Mouse (Mus musculus) bone marrow macrophage, adult 2 months (primary cell): ENCODE measurements at regions not wholly inside any gene's neighbourhood (a gene's known extent, or its start where the extent isn't known, plus 50 kb on each side); places are given as distances from the start of the nearest gene placed in this dataset.

Experiments
- H3K27ac ChIP-seq: 2 replicates; pipeline ENCODE4 v1.5.1; 2012; ENCODE audit warnings: low read depth, low read length; ENCODE audit not compliant: insufficient read depth
- H3K4me1 ChIP-seq: 2 replicates; pipeline ENCODE4 v1.6.1; 2012; ENCODE audit warnings: low read length; ENCODE audit not compliant: control insufficient read depth, insufficient read depth
- H3K4me3 ChIP-seq: 2 replicates; pipeline ENCODE4 v1.5.1; 2012; ENCODE audit warnings: mild to moderate bottlenecking, low read length, moderate library complexity; ENCODE audit not compliant: insufficient read depth
- CTCF ChIP-seq: IDR thresholded peaks from 2 replicates; pipeline ENCODE4 v1.5.1; 2012; ENCODE audit warnings: low read depth, mild to moderate bottlenecking, low read length, moderate library complexity
- POLR2A ChIP-seq: IDR thresholded peaks from 2 replicates; pipeline ENCODE4 v1.6.1; 2012; ENCODE audit warnings: mild to moderate bottlenecking, low read depth, low read length, borderline replicate concordance

DNA sequence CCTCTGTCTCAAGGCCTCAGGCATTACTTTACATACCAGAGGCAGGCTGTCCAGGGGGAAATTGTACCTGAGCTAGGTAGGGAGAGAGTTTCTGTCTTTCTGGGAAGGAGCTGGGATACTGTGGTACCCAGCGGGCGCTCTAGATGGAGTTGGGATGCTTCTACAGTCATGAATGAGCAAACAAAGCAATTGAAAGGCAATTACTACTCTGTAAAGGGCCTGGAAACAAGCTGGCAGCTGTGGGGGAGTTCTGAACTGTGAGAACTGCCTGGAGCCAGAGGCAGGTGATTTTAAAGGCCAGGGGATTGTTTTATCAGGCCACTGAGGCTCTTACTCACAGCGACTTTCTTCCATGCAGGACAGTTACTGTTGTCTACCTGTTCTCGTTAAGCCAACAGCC is 313.3 kb upstream of the Gm12728 start:
- Histone ChIP-seq H3K27ac (no peak overlapping the region), H3K4me3 (no peak overlapping the region), H3K4me1 (no peaks in the 10 kb centered on the region)
- TF ChIP-seq CTCF (no peak), POLR2A (no peak)

DNA sequence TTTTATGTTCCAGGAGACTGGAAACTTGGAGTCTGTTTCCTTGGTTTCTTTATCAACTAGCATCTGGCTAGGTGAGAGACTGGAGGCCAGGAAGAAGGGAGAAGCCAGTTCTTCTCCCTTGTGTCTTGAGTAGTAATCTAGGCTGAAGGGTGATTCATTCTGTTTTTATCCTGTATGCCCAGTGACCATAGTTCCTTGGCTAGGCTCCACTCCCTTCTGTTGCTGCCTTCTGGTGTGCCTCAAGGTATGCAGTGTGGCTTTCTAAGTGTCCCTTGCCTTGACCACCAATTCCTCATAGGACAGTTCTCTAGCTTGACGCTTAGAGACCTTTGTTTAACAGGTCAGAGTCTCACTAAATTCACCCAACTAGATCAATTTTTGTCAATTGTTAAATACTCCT is 303.3 kb upstream of the Gm12728 start:
- no peak overlapping the region for H3K4me3 ChIP-seq
- H3K27ac ChIP-seq, result no peak overlapping the region
- TF ChIP-seq CTCF (no peak), POLR2A (no peak)

DNA sequence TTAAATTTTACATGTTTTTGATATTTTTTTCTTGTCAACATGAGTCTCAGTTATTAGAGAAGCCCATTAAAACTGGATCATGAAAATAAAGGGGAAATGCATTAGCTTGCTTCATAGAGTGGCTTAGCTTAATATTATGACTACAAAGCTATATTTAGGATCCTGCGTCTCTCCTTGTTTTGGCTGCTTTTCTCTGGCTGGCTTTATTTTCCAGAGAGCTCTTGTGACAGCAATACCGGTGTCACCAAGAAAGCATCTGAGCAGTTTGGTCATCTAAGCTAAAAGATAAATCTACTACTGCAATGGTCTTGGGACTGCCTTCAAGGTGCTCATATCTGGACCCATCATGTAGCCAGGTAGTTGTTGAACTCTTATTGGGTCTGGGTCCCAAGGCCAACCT is 293.5 kb upstream of the Gm12728 start:
- H3K4me3 ChIP-seq, result no peak overlapping the region
- TF ChIP-seq CTCF, result no peak
- no peak for TF ChIP-seq POLR2A
- no peaks in the 10 kb centered on the region for H3K4me1 ChIP-seq
- no peak overlapping the region for H3K27ac ChIP-seq

More for the DNA sequence above, 303.3 kb upstream of the Gm12728 start:
- H3K4me1 ChIP-seq, result no peaks in the 10 kb centered on the region

DNA sequence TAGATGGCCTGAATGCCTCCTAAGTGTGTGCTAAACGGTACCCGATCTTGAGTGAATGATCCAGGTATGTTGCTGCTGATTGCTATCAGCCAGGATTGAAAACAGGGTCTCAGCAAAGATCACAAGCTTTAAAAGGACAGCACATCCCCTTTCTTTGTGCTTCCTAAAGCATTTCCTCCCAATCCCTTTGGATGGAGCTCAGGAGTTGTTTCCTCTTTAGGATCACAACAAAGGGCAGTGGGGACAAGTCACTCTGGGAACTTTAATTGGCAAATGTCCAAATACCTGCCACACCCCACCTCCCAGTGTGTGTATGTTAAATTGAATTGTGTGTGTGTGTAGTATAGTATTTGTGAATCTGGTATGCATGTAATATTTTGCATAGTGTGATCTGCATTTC is 283.5 kb upstream of the Gm12728 start:
- Histone ChIP-seq H3K4me3 (no peak overlapping the region), H3K4me1 (no peaks in the 10 kb centered on the region), H3K27ac (no peak overlapping the region)
- TF ChIP-seq CTCF (no peak), POLR2A (no peak)

DNA sequence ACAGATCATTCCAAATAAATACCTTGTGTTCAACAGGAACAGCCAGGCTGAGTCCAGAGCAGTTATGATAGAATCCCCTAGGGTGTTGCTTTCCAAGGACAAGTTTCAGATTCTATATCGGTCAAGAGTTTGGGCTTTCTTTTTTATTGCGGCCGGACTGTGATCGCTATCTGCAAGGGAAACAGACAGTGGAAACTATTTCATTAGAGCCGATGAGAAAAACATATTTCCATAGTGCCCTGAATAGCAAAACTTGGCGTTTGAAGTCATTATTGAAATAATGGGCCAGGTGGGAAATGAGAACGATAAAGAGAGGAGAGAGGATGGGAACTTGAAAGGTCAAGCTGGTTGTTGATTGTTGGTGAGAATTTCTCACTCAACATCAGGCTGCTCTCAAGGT is 282.4 kb upstream of the Gm12728 start:
- no peak overlapping the region for H3K4me3 ChIP-seq
- no peaks in the 10 kb centered on the region for H3K4me1 ChIP-seq
- TF ChIP-seq POLR2A, result no peak
- TF ChIP-seq CTCF, result no peak
- no peak overlapping the region for H3K27ac ChIP-seq

DNA sequence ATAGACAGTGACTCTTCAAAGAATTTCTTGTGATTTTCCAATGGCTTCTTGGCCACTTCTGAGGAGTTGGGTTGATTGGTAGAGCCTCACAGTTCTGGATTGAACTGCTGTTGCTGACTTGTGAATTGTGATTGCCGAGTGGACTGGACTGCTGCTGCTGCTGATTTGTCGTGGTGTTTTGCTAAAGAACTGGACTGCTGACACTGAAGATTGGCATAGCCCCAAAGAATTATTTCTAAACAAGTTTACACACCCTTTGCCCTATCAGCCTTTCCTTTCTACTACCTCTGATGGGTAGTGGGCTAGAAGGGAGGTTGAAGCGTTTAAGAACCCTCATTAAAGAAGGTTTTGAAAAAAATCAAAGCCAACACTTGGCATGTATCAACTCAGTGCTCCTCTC is 280.6 kb upstream of the Gm12728 start:
- H3K4me3 ChIP-seq, result no peak overlapping the region
- no peak overlapping the region for H3K27ac ChIP-seq
- H3K4me1 ChIP-seq, result no peaks in the 10 kb centered on the region
- no peak for TF ChIP-seq POLR2A

DNA sequence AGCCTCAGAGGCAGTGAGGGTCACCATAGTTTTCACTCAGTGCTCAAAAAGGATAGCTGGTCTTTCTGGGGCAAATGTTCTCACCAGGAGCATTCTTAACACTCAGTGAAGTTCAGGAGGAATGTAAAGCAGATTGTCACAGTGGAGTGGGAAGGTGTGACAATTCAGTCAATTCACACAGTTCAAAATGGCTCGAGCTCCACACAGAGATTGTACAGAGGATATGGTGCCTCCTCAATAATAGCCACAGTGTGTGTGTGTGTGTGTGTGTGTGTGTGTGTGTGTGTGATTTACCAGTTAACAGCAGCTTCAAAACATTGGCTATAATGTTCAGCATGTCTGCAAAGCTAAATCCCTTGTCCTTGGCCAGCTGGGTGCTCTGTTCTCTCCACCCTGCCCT is 279.3 kb upstream of the Gm12728 start:
- no peaks in the 10 kb centered on the region for H3K4me1 ChIP-seq
- no peak overlapping the region for H3K4me3 ChIP-seq
- H3K27ac ChIP-seq, result no peak overlapping the region
- TF ChIP-seq POLR2A, result no peak
- TF ChIP-seq CTCF, result no peak

DNA sequence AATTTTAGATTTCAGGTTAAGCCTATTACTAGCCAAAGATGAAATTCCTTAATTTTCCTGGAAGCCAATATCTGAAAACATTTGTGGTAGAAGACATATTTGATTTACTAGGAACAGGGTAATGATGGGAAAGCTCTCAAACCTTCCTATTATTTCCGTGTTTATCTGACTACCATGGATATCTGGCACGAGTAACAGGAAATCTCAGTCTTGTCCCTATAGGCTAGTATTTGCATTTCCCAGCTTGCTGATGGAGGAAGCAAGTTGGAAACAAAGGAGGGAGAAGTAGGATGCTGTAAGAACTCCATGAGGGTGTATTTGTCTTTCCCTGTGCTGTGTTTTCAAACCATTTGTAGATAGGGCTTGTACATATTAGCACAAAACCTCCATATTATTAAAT is 264.5 kb upstream of the Gm12728 start:
- Histone ChIP-seq H3K4me3 (no peak overlapping the region), H3K27ac (no peak overlapping the region), H3K4me1 (no peaks in the 10 kb centered on the region)
- no peak for TF ChIP-seq POLR2A

DNA sequence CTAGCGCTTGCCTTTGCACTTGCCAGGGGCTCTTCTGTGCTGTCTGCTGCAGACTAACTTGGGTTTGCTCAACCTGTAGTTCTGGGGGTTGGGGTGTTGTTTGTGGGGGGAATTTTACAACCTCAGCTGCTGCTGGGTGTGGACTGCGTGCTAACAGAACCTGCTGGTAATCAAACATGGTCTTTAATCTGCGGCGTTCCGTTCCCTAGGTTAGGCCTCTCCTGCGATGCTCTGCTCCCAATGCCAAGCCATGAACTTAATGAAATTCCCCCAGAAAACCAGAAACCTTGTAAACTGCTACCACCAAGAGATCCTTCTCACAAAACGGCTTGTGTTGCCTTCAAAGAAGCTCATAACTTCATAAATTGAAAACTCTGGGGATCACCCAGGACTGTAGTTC is 262.9 kb upstream of the Gm12728 start:
- Histone ChIP-seq H3K4me3 (no peak overlapping the region), H3K27ac (no peak overlapping the region), H3K4me1 (no peaks in the 10 kb centered on the region)
- TF ChIP-seq CTCF, result no peak

DNA sequence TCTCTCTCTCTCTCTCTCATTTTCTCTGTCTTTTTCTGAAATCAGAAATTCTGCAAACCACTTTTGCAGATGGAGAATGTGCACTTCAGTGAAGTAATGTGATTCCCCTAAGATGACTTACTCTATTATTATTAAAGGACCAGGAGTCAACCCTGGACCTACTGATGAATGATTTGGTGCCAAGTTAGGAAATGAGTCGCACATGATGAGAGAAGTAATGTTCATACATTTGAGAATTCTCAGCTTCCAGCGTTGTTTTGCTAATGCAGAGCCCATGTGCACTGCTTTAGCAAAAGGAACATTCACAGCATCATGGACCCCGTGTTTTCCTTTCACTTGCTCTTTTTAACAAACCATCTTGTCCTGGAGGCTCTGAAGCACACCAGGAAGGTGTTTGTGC is 262.4 kb upstream of the Gm12728 start:
- H3K27ac ChIP-seq, result no peak overlapping the region
- H3K4me3 ChIP-seq, result no peak overlapping the region
- H3K4me1 ChIP-seq, result no peaks in the 10 kb centered on the region
- TF ChIP-seq CTCF (no peak), POLR2A (no peak)

DNA sequence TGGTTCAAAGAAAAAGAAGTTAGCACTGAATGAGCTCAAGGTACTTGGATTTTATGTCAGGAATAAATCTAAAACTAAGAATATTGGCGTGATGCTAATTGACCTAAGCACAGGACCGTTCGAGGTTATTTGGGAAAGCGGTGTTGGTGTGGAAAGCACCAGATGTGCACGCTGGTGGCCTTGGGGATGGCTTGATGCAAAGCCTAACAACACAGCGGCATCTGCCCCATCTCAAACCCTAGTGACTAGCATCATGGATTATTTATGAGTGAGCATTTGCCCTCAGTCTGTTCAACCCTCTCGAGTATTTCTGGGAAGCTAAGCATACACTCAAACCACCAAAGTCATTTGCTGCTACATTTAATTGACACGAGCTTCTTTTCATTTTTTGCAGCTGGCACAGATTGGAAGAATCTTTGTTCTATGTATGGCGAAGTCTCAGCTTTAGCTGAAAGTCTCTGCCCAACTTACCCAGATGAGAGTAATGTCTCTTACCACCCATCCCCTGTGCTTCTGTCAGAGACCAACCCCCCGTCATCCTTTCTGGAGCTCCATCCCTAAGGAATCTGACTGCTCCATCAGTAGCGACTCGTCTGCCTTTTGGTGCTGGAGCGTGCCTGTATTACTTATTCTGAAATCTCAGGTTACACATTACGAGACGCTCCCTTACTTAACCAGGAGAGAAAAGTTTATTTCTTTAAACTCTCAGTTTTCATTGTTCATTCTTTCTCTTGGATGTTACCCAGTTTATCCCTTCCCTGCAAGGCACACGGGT is 257.8 kb upstream of the Gm12728 start:
- Histone ChIP-seq H3K4me1 (no peaks in the 10 kb centered on the region), H3K27ac (no peak overlapping the region), H3K4me3 (no peak overlapping the region)
- TF ChIP-seq POLR2A (no peak), CTCF (no peak)
